Mouse (Mus musculus) 3134 (cell line): ENCODE data around the gene Phldb1.

Source experiments
- DNase-seq: peaks from one replicate; pipeline ENCODE4 v3.0.0-alpha.2; 2011; ENCODE audit warnings: low spot score; ENCODE audit not compliant: insufficient read length; ENCODE audit errors: extremely low read depth

Gene Phldb1

GRCm38 (mm10) chr9:44727441-44727840 is 7.6 kb downstream of the Phldb1 start:
- no peak for DNase-seq

- DNase-seq, result no peak
Observed at GRCm38 (mm10) chr9:44726431-44727146, 8.4 kb downstream of the Phldb1 start.

GRCm38 (mm10) chr9:44724665-44725064 is 10.3 kb downstream of the Phldb1 start:
- no peak for DNase-seq

- DNase-seq, result no peak
Observed at GRCm38 (mm10) chr9:44724223-44724622, 10.8 kb downstream of the Phldb1 start.

GRCm38 (mm10) chr9:44723521-44724041 is 11.4 kb downstream of the Phldb1 start:
- no peak for DNase-seq

GRCm38 (mm10) chr9:44723008-44723407 is 12.0 kb downstream of the Phldb1 start:
- DNase-seq, result no peak

GRCm38 (mm10) chr9:44722575-44722974 is 12.4 kb downstream of the Phldb1 start:
- DNase-seq, result no peak

- DNase-seq, result no peak
Observed at GRCm38 (mm10) chr9:44721877-44722186, 13.2 kb downstream of the Phldb1 start.

- peak; percentile 88 for DNase-seq
Observed at GRCm38 (mm10) chr9:44721154-44721876, 13.7 kb downstream of the Phldb1 start.

GRCm38 (mm10) chr9:44720358-44721153 is 14.4 kb downstream of the Phldb1 start:
- DNase-seq, result no peak

GRCm38 (mm10) chr9:44719632-44720357 is 15.2 kb downstream of the Phldb1 start:
- DNase-seq, result no peak

GRCm38 (mm10) chr9:44718937-44719631 is 15.9 kb downstream of the Phldb1 start:
- no peak for DNase-seq

- DNase-seq, result peak; percentile 65
Observed at GRCm38 (mm10) chr9:44717822-44718242, 17.2 kb downstream of the Phldb1 start.

GRCm38 (mm10) chr9:44716997-44717821 is 17.8 kb downstream of the Phldb1 start:
- DNase-seq, result no peak

- no peak for DNase-seq
Observed at GRCm38 (mm10) chr9:44715705-44716362, 19.2 kb downstream of the Phldb1 start.

GRCm38 (mm10) chr9:44715109-44715508 is 19.9 kb downstream of the Phldb1 start:
- DNase-seq, result no peak

- no peak for DNase-seq
Observed at GRCm38 (mm10) chr9:44713574-44713973, 21.4 kb downstream of the Phldb1 start.

- no peak for DNase-seq
Observed at GRCm38 (mm10) chr9:44713080-44713479, 21.9 kb downstream of the Phldb1 start.

- DNase-seq, result no peak
Observed at GRCm38 (mm10) chr9:44711602-44712001, 23.4 kb downstream of the Phldb1 start.
